Mouse (Mus musculus): ENCODE measurements around the gene Kirrel3. TPM values are rescaled to one million over a fixed set of nuclear protein-coding genes. Genes with fewer than 3 reads are reported as not detected.

The Kirrel3 gene
- total and polyA plus RNA-seq, 2 experiments from 2014 or later, result 0.29 to 0.42 TPM

GRCm38 (mm10) chr9:34721478-34722197 lies 235.9 kb downstream of the Kirrel3 start:
- ATAC-seq (ENCODE audit: insufficient read depth, low read depth) (peak; percentile 44; the same call in 1 of the 2 replicates), DNase-seq (ENCODE audit: low spot score) (peak; percentile 31)
- Histone ChIP-seq H3K4me3 (ENCODE audit: low read depth, low read length) (no peak overlapping the region), H3K27ac (ENCODE audit: low read depth) (no peak overlapping the region), H3K36me3 (replicated peaks; ENCODE audit: control insufficient read depth, insufficient read depth, low read length) (no peaks in the 10 kb centered on the region), H3K27me3 (ENCODE audit: control insufficient read depth, insufficient read depth, low read length) (no peaks in the 10 kb centered on the region), H3K9ac (replicated peaks; ENCODE audit: low read depth, low read length) (no peak overlapping the region), H3K4me2 (ENCODE audit: low read depth, low read length) (no peak overlapping the region), H3K9me3 (replicated peaks; ENCODE audit: control insufficient read depth, low read length) (no peaks in the 10 kb centered on the region), H3K4me1 (ENCODE audit: control insufficient read depth, insufficient read depth) (peaks cover 12% of the 10 kb centered on the region; the same call in 1 of the 2 replicates)
- TF ChIP-seq EP300 (IDR thresholded peaks at IDR 0.05; ENCODE audit: low read depth), result no peak
- TF ChIP-seq CTCF (IDR thresholded peaks at IDR 0.05; ENCODE audit: low read depth), result no peak
- 26% methylated on average over 6 of the region's 6 CpGs for WGBS

- no peak for ATAC-seq (ENCODE audit: insufficient read depth, low read depth)
- Histone ChIP-seq H3K4me2 (ENCODE audit: low read depth, low read length) (no peak overlapping the region), H3K9me3 (replicated peaks; ENCODE audit: control insufficient read depth, low read length) (no peaks in the 10 kb centered on the region), H3K4me1 (ENCODE audit: control insufficient read depth, insufficient read depth) (peaks cover 12% of the 10 kb centered on the region; the same call in 1 of the 2 replicates), H3K27ac (ENCODE audit: low read depth) (no peak overlapping the region), H3K9ac (replicated peaks; ENCODE audit: low read depth, low read length) (no peak overlapping the region), H3K27me3 (ENCODE audit: control insufficient read depth, insufficient read depth, low read length) (no peaks in the 10 kb centered on the region), H3K4me3 (ENCODE audit: low read depth, low read length) (no peak overlapping the region), H3K36me3 (replicated peaks; ENCODE audit: control insufficient read depth, insufficient read depth, low read length) (no peaks in the 10 kb centered on the region)
- 83% methylated on average over 5 of the region's 5 CpGs for WGBS
- TF ChIP-seq EP300 (IDR thresholded peaks at IDR 0.05; ENCODE audit: low read depth), result no peak
- no peak for TF ChIP-seq CTCF (IDR thresholded peaks at IDR 0.05; ENCODE audit: low read depth)
- DNase-seq (ENCODE audit: low spot score), result no peak
These were observed 236.5 kb downstream of the Kirrel3 start for GRCm38 (mm10) chr9:34722198-34722550.

- H3K27ac ChIP-seq (ENCODE audit: low read depth), result no peak overlapping the region
- H3K9ac ChIP-seq (replicated peaks; ENCODE audit: low read depth, low read length), result no peak overlapping the region
- no peak overlapping the region for H3K4me3 ChIP-seq (ENCODE audit: low read depth, low read length)
- TF ChIP-seq CTCF (IDR thresholded peaks at IDR 0.05; ENCODE audit: low read depth) (no peak), EP300 (IDR thresholded peaks at IDR 0.05; ENCODE audit: low read depth) (no peak)
- DNase-seq (ENCODE audit: low spot score) (no peak), ATAC-seq (ENCODE audit: insufficient read depth, low read depth) (0 out of 2 replicates have a peak, but pooled peaks have one; percentile 8)
- H3K36me3 ChIP-seq (replicated peaks; ENCODE audit: control insufficient read depth, insufficient read depth, low read length), result no peaks in the 10 kb centered on the region
- WGBS, result 54% methylated on average over 6 of the region's 6 CpGs
- H3K4me1 ChIP-seq (ENCODE audit: control insufficient read depth, insufficient read depth), result no peaks in the 10 kb centered on the region
- H3K9me3 ChIP-seq (replicated peaks; ENCODE audit: control insufficient read depth, low read length), result no peaks in the 10 kb centered on the region
- no peaks in the 10 kb centered on the region for H3K27me3 ChIP-seq (ENCODE audit: control insufficient read depth, insufficient read depth, low read length)
- no peak overlapping the region for H3K4me2 ChIP-seq (ENCODE audit: low read depth, low read length)
These were observed 246.8 kb downstream of the Kirrel3 start for GRCm38 (mm10) chr9:34732507-34732906.

GRCm38 (mm10) chr9:34733579-34733978 lies 247.9 kb downstream of the Kirrel3 start:
- DNase-seq (ENCODE audit: low spot score), result no peak
- no peaks in the 10 kb centered on the region for H3K36me3 ChIP-seq (replicated peaks; ENCODE audit: control insufficient read depth, insufficient read depth, low read length)

GRCm38 (mm10) chr9:34734991-34735390 lies 249.3 kb downstream of the Kirrel3 start:
- no peaks in the 10 kb centered on the region for H3K36me3 ChIP-seq (replicated peaks; ENCODE audit: control insufficient read depth, insufficient read depth, low read length)
- H3K4me3 ChIP-seq (ENCODE audit: low read depth, low read length), result no peak overlapping the region
- no peak for DNase-seq (ENCODE audit: low spot score)
- no peak overlapping the region for H3K27ac ChIP-seq (ENCODE audit: low read depth)
- 91% methylated on average over 4 of the region's 4 CpGs for WGBS
- no peak for ATAC-seq (ENCODE audit: insufficient read depth, low read depth)
- no peaks in the 10 kb centered on the region for H3K4me1 ChIP-seq (ENCODE audit: control insufficient read depth, insufficient read depth)
- no peaks in the 10 kb centered on the region for H3K9me3 ChIP-seq (replicated peaks; ENCODE audit: control insufficient read depth, low read length)
- H3K4me2 ChIP-seq (ENCODE audit: low read depth, low read length), result no peak overlapping the region
- no peaks in the 10 kb centered on the region for H3K27me3 ChIP-seq (ENCODE audit: control insufficient read depth, insufficient read depth, low read length)
- no peak overlapping the region for H3K9ac ChIP-seq (replicated peaks; ENCODE audit: low read depth, low read length)
- TF ChIP-seq CTCF (IDR thresholded peaks at IDR 0.05; ENCODE audit: low read depth), result no peak
- no peak for TF ChIP-seq EP300 (IDR thresholded peaks at IDR 0.05; ENCODE audit: low read depth)

More at GRCm38 (mm10) chr9:34733579-34733978, 247.9 kb downstream of the Kirrel3 start:
- no peak overlapping the region for H3K4me3 ChIP-seq (ENCODE audit: low read depth, low read length)
- H3K4me2 ChIP-seq (ENCODE audit: low read depth, low read length), result no peak overlapping the region
- no peak for ATAC-seq (ENCODE audit: insufficient read depth, low read depth)
- H3K27ac ChIP-seq (ENCODE audit: low read depth), result no peak overlapping the region
- TF ChIP-seq CTCF (IDR thresholded peaks at IDR 0.05; ENCODE audit: low read depth) (no peak), EP300 (IDR thresholded peaks at IDR 0.05; ENCODE audit: low read depth) (no peak)
- H3K9me3 ChIP-seq (replicated peaks; ENCODE audit: control insufficient read depth, low read length), result no peaks in the 10 kb centered on the region
- no peaks in the 10 kb centered on the region for H3K4me1 ChIP-seq (ENCODE audit: control insufficient read depth, insufficient read depth)
- no peak overlapping the region for H3K9ac ChIP-seq (replicated peaks; ENCODE audit: low read depth, low read length)
- WGBS, result 57% methylated on average over 6 of the region's 6 CpGs
- H3K27me3 ChIP-seq (ENCODE audit: control insufficient read depth, insufficient read depth, low read length), result no peaks in the 10 kb centered on the region

- ATAC-seq (ENCODE audit: insufficient read depth, low read depth), result no peak
- Histone ChIP-seq H3K4me3 (ENCODE audit: low read depth, low read length) (no peak overlapping the region), H3K27ac (ENCODE audit: low read depth) (no peak overlapping the region), H3K9me3 (replicated peaks; ENCODE audit: control insufficient read depth, low read length) (no peaks in the 10 kb centered on the region), H3K36me3 (replicated peaks; ENCODE audit: control insufficient read depth, insufficient read depth, low read length) (no peaks in the 10 kb centered on the region), H3K9ac (replicated peaks; ENCODE audit: low read depth, low read length) (no peak overlapping the region), H3K4me2 (ENCODE audit: low read depth, low read length) (no peak overlapping the region), H3K27me3 (ENCODE audit: control insufficient read depth, insufficient read depth, low read length) (no peaks in the 10 kb centered on the region), H3K4me1 (ENCODE audit: control insufficient read depth, insufficient read depth) (no peaks in the 10 kb centered on the region)
- TF ChIP-seq EP300 (IDR thresholded peaks at IDR 0.05; ENCODE audit: low read depth) (no peak), CTCF (IDR thresholded peaks at IDR 0.05; ENCODE audit: low read depth) (no peak)
- WGBS, result 64% methylated on average over 5 of the region's 5 CpGs
- no peak for DNase-seq (ENCODE audit: low spot score)
These were observed 253.7 kb downstream of the Kirrel3 start for GRCm38 (mm10) chr9:34739431-34739830.
